Mouse (Mus musculus): ENCODE results near the gene Ctsd. TPM values are rescaled to one million over a fixed set of nuclear protein-coding genes. Genes with fewer than 3 reads are reported as not detected.
A peak's percentile ranks its signal among the peaks of the same experiment; 100 is the strongest.

Gene Ctsd
- polyA plus RNA-seq, 2 experiments from 2014 or later = 287 to 288 TPM

GRCm38 (mm10) chr7:142399250-142399649, 11.4 kb upstream of the Ctsd start:
- ATAC-seq = no peak

- ATAC-seq = no peak
Measured at GRCm38 (mm10) chr7:142398052-142398451, 10.2 kb upstream of the Ctsd start.

GRCm38 (mm10) chr7:142396611-142397010, 8.8 kb upstream of the Ctsd start:
- no peak for ATAC-seq

- ATAC-seq = no peak
Measured at GRCm38 (mm10) chr7:142395472-142395871, 7.6 kb upstream of the Ctsd start.

GRCm38 (mm10) chr7:142394261-142395190, 6.7 kb upstream of the Ctsd start:
- ATAC-seq = no peak

GRCm38 (mm10) chr7:142393191-142393590, 5.4 kb upstream of the Ctsd start:
- ATAC-seq = peak; percentile 60

- no peak for ATAC-seq
Measured at GRCm38 (mm10) chr7:142391609-142392008, 3.8 kb upstream of the Ctsd start.

- no peak for ATAC-seq
Measured at GRCm38 (mm10) chr7:142391108-142391507, 3.3 kb upstream of the Ctsd start.

- no peak for ATAC-seq
Measured at GRCm38 (mm10) chr7:142389961-142390650, 2.3 kb upstream of the Ctsd start.

- ATAC-seq = no peak
Measured at GRCm38 (mm10) chr7:142388740-142389139, 902 bp upstream of the Ctsd start.

- peak; percentile 2 for ATAC-seq
Measured at GRCm38 (mm10) chr7:142388198-142388597, 360 bp upstream of the Ctsd start.

- ATAC-seq = no peak
Measured at GRCm38 (mm10) chr7:142386621-142387201, 1.1 kb downstream of the Ctsd start.

GRCm38 (mm10) chr7:142385742-142386403, 2.0 kb downstream of the Ctsd start:
- no peak for ATAC-seq

- ATAC-seq = no peak
Measured at GRCm38 (mm10) chr7:142384306-142384705, 3.5 kb downstream of the Ctsd start.

- ATAC-seq = no peak
Measured at GRCm38 (mm10) chr7:142382567-142382966, 5.3 kb downstream of the Ctsd start, which contains the start of gene Gm49369. TSS of gene Gm49369 (minus strand) at chr7:142382667.

GRCm38 (mm10) chr7:142381175-142381574, 6.7 kb downstream of the Ctsd start:
- ATAC-seq = peak; percentile 92

GRCm38 (mm10) chr7:142379186-142379585, 8.7 kb downstream of the Ctsd start:
- ATAC-seq = peak; percentile 11

- ATAC-seq = no peak
Measured at GRCm38 (mm10) chr7:142377233-142377925, 10.5 kb downstream of the Ctsd start.

- ATAC-seq = no peak
Measured at GRCm38 (mm10) chr7:142376096-142376495, 11.7 kb downstream of the Ctsd start.

- ATAC-seq = no peak
Measured at GRCm38 (mm10) chr7:142375261-142375724, 12.5 kb downstream of the Ctsd start.

- no peak for ATAC-seq
Measured at GRCm38 (mm10) chr7:142374413-142375015, 13.3 kb downstream of the Ctsd start.
